Mouse (Mus musculus) limb, embryonic 13.5 days (tissue): Measurements from ENCODE around the gene Irf2bp1. TPM values are rescaled to one million over a fixed set of nuclear protein-coding genes. Genes with fewer than 3 reads are reported as not detected.

Experiments used
- ATAC-seq: fragments of 200-750 bp; cut with Nextera tagmentation; 2 replicates; pipeline ENCODE4 v1.8.0; 2017; ENCODE audit warnings: low read depth, moderate number of reproducible peaks, moderate TSS enrichment; ENCODE audit not compliant: low FRiP score
- H3K27ac ChIP-seq: fragments of 300-500 bp; sonication (generic); 2 replicates; pipeline ENCODE4 v1.5.1; 2015; ENCODE audit warnings: inconsistent platforms, mild to moderate bottlenecking, moderate library complexity
- H3K27me3 ChIP-seq: fragments of 300-500 bp; sonication (generic); 2 replicates; pipeline ENCODE4 v1.6.1; 2015; ENCODE audit warnings: mild to moderate bottlenecking, inconsistent platforms
- H3K36me3 ChIP-seq: fragments of 300-500 bp; sonication (generic); 2 replicates; pipeline ENCODE4 v1.6.1; 2015; ENCODE audit warnings: inconsistent platforms, mild to moderate bottlenecking, moderate library complexity
- H3K4me1 ChIP-seq: fragments of 300-500 bp; sonication (generic); 2 replicates; pipeline ENCODE4 v1.6.1; 2015; ENCODE audit warnings: inconsistent platforms
- H3K4me2 ChIP-seq: fragments of 300-500 bp; sonication (generic); replicated peaks from 2 replicates; pipeline ENCODE4 v1.6.1; 2015; ENCODE audit warnings: inconsistent platforms, mild to moderate bottlenecking, moderate library complexity
- H3K4me3 ChIP-seq: fragments of 300-500 bp; sonication (generic); 2 replicates; pipeline ENCODE4 v1.5.1; 2015; ENCODE audit warnings: moderate library complexity, mild to moderate bottlenecking, inconsistent platforms
- H3K9ac ChIP-seq: fragments of 300-500 bp; sonication (generic); 2 replicates; pipeline ENCODE4 v1.6.1; 2015; ENCODE audit warnings: mild to moderate bottlenecking, inconsistent platforms
- H3K9me3 ChIP-seq: fragments of 300-500 bp; sonication (generic); 2 replicates; pipeline ENCODE4 v1.6.1; 2016; ENCODE audit warnings: inconsistent platforms
- WGBS: fragments of 180-500 bp; shearing (Covaris S2); methylation state at CpG from one replicate; pipeline ENCODE4 v1.1.7; 2015; 5-methylcytosine and 5-hydroxymethylcytosine counted together
- polyA plus RNA-seq: library from polyadenylated mRNA; unstranded; fragments of >200 nt; fragmentation: Nextera tagmentation; extraction: Ambion mirVana; gene quantifications from 2 replicates; pipeline ENCODE4 v1.2.1, GENCODE M21; 2015

Gene Irf2bp1
- polyA plus RNA-seq, 1 experiment from 2014 or later = 26.9 TPM

- H3K9me3 ChIP-seq = no peaks in the 10 kb centered on the region
- no peak overlapping the region for H3K9ac ChIP-seq
- H3K27ac ChIP-seq = no peak overlapping the region
- no peak for ATAC-seq
- no peaks in the 10 kb centered on the region for H3K27me3 ChIP-seq
- no peak overlapping the region for H3K4me3 ChIP-seq
- 92% methylated on average over 11 of the region's 11 CpGs for WGBS
- H3K36me3 ChIP-seq = peaks cover 100% of the 10 kb centered on the region
- H3K4me2 ChIP-seq = no peak overlapping the region
- no peaks in the 10 kb centered on the region for H3K4me1 ChIP-seq
These were observed 42.6 kb downstream of the Irf2bp1 start for GRCm38 (mm10) chr7:19046286-19047069.

- no peak overlapping the region for H3K27ac ChIP-seq
- H3K4me2 ChIP-seq = no peak overlapping the region
- peaks cover 100% of the 10 kb centered on the region for H3K36me3 ChIP-seq
- no peaks in the 10 kb centered on the region for H3K9me3 ChIP-seq
- no peak overlapping the region for H3K4me3 ChIP-seq
- no peaks in the 10 kb centered on the region for H3K4me1 ChIP-seq
- ATAC-seq = no peak
- 86% methylated on average over 14 of the region's 14 CpGs for WGBS
- no peaks in the 10 kb centered on the region for H3K27me3 ChIP-seq
- no peak overlapping the region for H3K9ac ChIP-seq
These were observed 44.2 kb downstream of the Irf2bp1 start for GRCm38 (mm10) chr7:19048006-19048527.

- WGBS = 93% methylated on average over 5 of the region's 5 CpGs
- no peaks in the 10 kb centered on the region for H3K27me3 ChIP-seq
- H3K4me3 ChIP-seq = no peak overlapping the region
- no peak overlapping the region for H3K4me2 ChIP-seq
- ATAC-seq = no peak
- H3K9ac ChIP-seq = no peak overlapping the region
- peaks cover 99% of the 10 kb centered on the region for H3K36me3 ChIP-seq
- H3K4me1 ChIP-seq = peaks cover 5% of the 10 kb centered on the region
- no peaks in the 10 kb centered on the region for H3K9me3 ChIP-seq
- no peak overlapping the region for H3K27ac ChIP-seq
These were observed 45.4 kb downstream of the Irf2bp1 start for GRCm38 (mm10) chr7:19049252-19049651.

- Histone ChIP-seq H3K4me1 (peaks cover 11% of the 10 kb centered on the region), H3K9ac (no peak overlapping the region), H3K36me3 (peaks cover 94% of the 10 kb centered on the region), H3K27me3 (no peaks in the 10 kb centered on the region), H3K9me3 (no peaks in the 10 kb centered on the region), H3K4me2 (no peak overlapping the region), H3K4me3 (no peak overlapping the region), H3K27ac (no peak overlapping the region)
- 81% methylated on average over 8 of the region's 8 CpGs for whole genome bisulfite sequencing
- no peak for ATAC-seq
These were observed 46.3 kb downstream of the Irf2bp1 start for GRCm38 (mm10) chr7:19050172-19050571.

GRCm38 (mm10) chr7:19051161-19051560 lies 47.3 kb downstream of the Irf2bp1 start:
- no peaks in the 10 kb centered on the region for H3K27me3 ChIP-seq
- peaks cover 88% of the 10 kb centered on the region for H3K36me3 ChIP-seq
- peaks cover 11% of the 10 kb centered on the region for H3K4me1 ChIP-seq
- H3K9ac ChIP-seq = no peak overlapping the region
- no peaks in the 10 kb centered on the region for H3K9me3 ChIP-seq
- ATAC-seq = no peak
- H3K4me3 ChIP-seq = no peak overlapping the region
- WGBS = 72% methylated on average over 4 of the region's 4 CpGs
- no peak overlapping the region for H3K27ac ChIP-seq
- no peak overlapping the region for H3K4me2 ChIP-seq

GRCm38 (mm10) chr7:19052345-19053135 lies 48.7 kb downstream of the Irf2bp1 start:
- no peaks in the 10 kb centered on the region for H3K9me3 ChIP-seq
- H3K9ac ChIP-seq = no peak overlapping the region
- no peaks in the 10 kb centered on the region for H3K27me3 ChIP-seq
- H3K36me3 ChIP-seq = peaks cover 79% of the 10 kb centered on the region
- 88% methylated on average over 15 of the region's 15 CpGs for WGBS
- peaks cover 11% of the 10 kb centered on the region for H3K4me1 ChIP-seq
- no peak overlapping the region for H3K4me2 ChIP-seq
- no peak for ATAC-seq
- no peak overlapping the region for H3K4me3 ChIP-seq
- no peak overlapping the region for H3K27ac ChIP-seq

- ATAC-seq = no peak
- Histone ChIP-seq H3K27me3 (no peaks in the 10 kb centered on the region), H3K27ac (no peak overlapping the region), H3K9me3 (no peaks in the 10 kb centered on the region), H3K36me3 (peaks cover 73% of the 10 kb centered on the region), H3K4me2 (no peak overlapping the region), H3K4me1 (peaks cover 11% of the 10 kb centered on the region), H3K9ac (no peak overlapping the region), H3K4me3 (no peak overlapping the region)
- 93% methylated on average over 7 of the region's 7 CpGs for WGBS
These were observed 49.3 kb downstream of the Irf2bp1 start for GRCm38 (mm10) chr7:19053136-19053532.

GRCm38 (mm10) chr7:19054047-19054776 lies 50.4 kb downstream of the Irf2bp1 start, which contains the start of gene Rsph6a:
Gene Rsph6a, plus strand, starts transcription at chr7:19054690.
- H3K27me3 ChIP-seq = no peaks in the 10 kb centered on the region
- no peak within 1 kb of the TSS; the same call in 1 of the 2 replicates for H3K27ac ChIP-seq
- peak within 1 kb of the TSS; percentile 7 for H3K4me3 ChIP-seq
- WGBS = 28% methylated on average over 33 of the region's 33 CpGs
- no peaks in the 10 kb centered on the region for H3K9me3 ChIP-seq
- H3K36me3 ChIP-seq = peaks cover 62% of the 10 kb centered on the region
- H3K4me2 ChIP-seq = peak within 1 kb of the TSS; percentile 53
- H3K9ac ChIP-seq = peak within 1 kb of the TSS; percentile 43; the same call in 1 of the 2 replicates
- peak; percentile 37 for ATAC-seq
- peaks cover 11% of the 10 kb centered on the region for H3K4me1 ChIP-seq

GRCm38 (mm10) chr7:19054777-19055076 lies 50.9 kb downstream of the Irf2bp1 start:
- ATAC-seq = peak; percentile 22; the same call in 1 of the 2 replicates
- peaks cover 57% of the 10 kb centered on the region for H3K36me3 ChIP-seq
- no peak overlapping the region for H3K27ac ChIP-seq
- WGBS = 65% methylated on average over 9 of the region's 9 CpGs
- H3K9ac ChIP-seq = no peak overlapping the region
- peak overlapping the region; percentile 7; the same call in 1 of the 2 replicates for H3K4me3 ChIP-seq
- peaks cover 11% of the 10 kb centered on the region for H3K4me1 ChIP-seq
- H3K27me3 ChIP-seq = no peaks in the 10 kb centered on the region
- peak overlapping the region; percentile 53 for H3K4me2 ChIP-seq
- no peaks in the 10 kb centered on the region for H3K9me3 ChIP-seq

- Histone ChIP-seq H3K36me3 (peaks cover 53% of the 10 kb centered on the region), H3K4me1 (peaks cover 11% of the 10 kb centered on the region), H3K4me2 (no peak overlapping the region), H3K4me3 (no peak overlapping the region), H3K27ac (no peak overlapping the region), H3K9me3 (no peaks in the 10 kb centered on the region), H3K27me3 (no peaks in the 10 kb centered on the region), H3K9ac (no peak overlapping the region)
- 87% methylated on average over 8 of the region's 8 CpGs for WGBS
- no peak for ATAC-seq
These were observed 51.3 kb downstream of the Irf2bp1 start for GRCm38 (mm10) chr7:19055108-19055507.
